In genomic region chr8:29290386-29290785, GRCm38 (mm10) we compare ENCODE assay signal across 10 mouse cellular contexts.
DNase-seq lines count a peak whose midpoint lies in the region; ATAC-seq and TF ChIP-seq lines count a peak whose summit lies in the region.
"Had no signal": no experiment of that assay in that cellular context is flagged by ENCODE, and none has a peak within 500 bp of the region (broad histone marks: within the 10 kb centered on the region; RNA-seq: fewer than 3 reads in every experiment).

No protein-coding gene starts in this region.

- DNase-seq in heart, postnatal 0 days (ENCODE audit: low spot score): peak; percentile 9
- DNase-seq in ES-CJ7 (ENCODE audit: low read depth, low spot score): peak; percentile 57
- peak; percentile 10 for DNase-seq in lung, postnatal 0 days (ENCODE audit: low spot score)
- DNase-seq in spleen, postnatal 10 days (ENCODE audit: low spot score in 2 of 2): no peak

- no peaks in the 10 kb centered on the region for H3K36me3 ChIP-seq in heart, postnatal 0 days (replicated peaks; ENCODE audit: control insufficient read depth, insufficient read depth, low read length)
- H3K36me3 ChIP-seq in heart, embryonic 12.5 days: no peaks in the 10 kb centered on the region
- no peaks in the 10 kb centered on the region for H3K36me3 ChIP-seq in intestine, postnatal 0 days (ENCODE audit: control insufficient read depth, insufficient read depth)
- H3K36me3 ChIP-seq in lung, postnatal 0 days (ENCODE audit: insufficient read depth, low read length): no peaks in the 10 kb centered on the region
- H3K36me3 ChIP-seq: G1E; lung, embryonic 15.5 days had no signal

- H3K27ac ChIP-seq in heart, postnatal 0 days (ENCODE audit: low read depth): no peak overlapping the region
- no peak overlapping the region for H3K27ac ChIP-seq in heart, embryonic 12.5 days (ENCODE audit: poor library complexity, severe bottlenecking)
- no peak overlapping the region for H3K27ac ChIP-seq in cortical plate, adult 2 months (ENCODE audit: insufficient read depth, low read length)
- H3K27ac ChIP-seq in intestine, postnatal 0 days (ENCODE audit: low read depth, low read length): no peak overlapping the region
- no peak overlapping the region for H3K27ac ChIP-seq in lung, postnatal 0 days (ENCODE audit: low read length)
- H3K27ac ChIP-seq: lung, embryonic 15.5 days had no signal

- no peak overlapping the region for H3K4me3 ChIP-seq in heart, postnatal 0 days (ENCODE audit: low read depth, low read length)
- no peak overlapping the region for H3K4me3 ChIP-seq in heart, embryonic 12.5 days
- no peak overlapping the region for H3K4me3 ChIP-seq in cortical plate, adult 2 months (ENCODE audit: insufficient read depth, low read length)
- no peak overlapping the region for H3K4me3 ChIP-seq in intestine, postnatal 0 days (ENCODE audit: low read depth, low read length)
- no peak overlapping the region for H3K4me3 ChIP-seq in lung, postnatal 0 days (ENCODE audit: low read depth, low read length)
- H3K4me3 ChIP-seq: lung, embryonic 15.5 days had no signal

- no peaks in the 10 kb centered on the region for H3K27me3 ChIP-seq in heart, postnatal 0 days (ENCODE audit: control insufficient read depth, insufficient read depth, low read length)
- H3K27me3 ChIP-seq in heart, embryonic 12.5 days (replicated peaks): no peaks in the 10 kb centered on the region
- no peaks in the 10 kb centered on the region for H3K27me3 ChIP-seq in intestine, postnatal 0 days (replicated peaks; ENCODE audit: control insufficient read depth, insufficient read depth, low read length)
- no peaks in the 10 kb centered on the region for H3K27me3 ChIP-seq in lung, postnatal 0 days (replicated peaks; ENCODE audit: insufficient read depth, low read length)
- H3K27me3 ChIP-seq: lung, embryonic 15.5 days had no signal

- H3K4me2 ChIP-seq in heart, postnatal 0 days (ENCODE audit: low read depth, low read length): no peak overlapping the region
- no peak overlapping the region for H3K4me2 ChIP-seq in heart, embryonic 12.5 days
- H3K4me2 ChIP-seq in intestine, postnatal 0 days (replicated peaks; ENCODE audit: low read depth): no peak overlapping the region
- H3K4me2 ChIP-seq in lung, postnatal 0 days (replicated peaks; ENCODE audit: low read depth, low read length): no peak overlapping the region
- H3K4me2 ChIP-seq: lung, embryonic 15.5 days had no signal

- ATAC-seq in heart, postnatal 0 days (ENCODE audit: insufficient read depth, low read depth): no peak
- ATAC-seq in heart, embryonic 12.5 days (ENCODE audit: insufficient number of reproducible peaks, low FRiP score): no peak
- ATAC-seq in intestine, postnatal 0 days: no peak
- ATAC-seq in lung, postnatal 0 days: no peak
- ATAC-seq in CD4-positive, CD25-positive, alpha-beta regulatory T cell, adult 4 months: no peak

- no peak overlapping the region for H3K9ac ChIP-seq in heart, postnatal 0 days (replicated peaks; ENCODE audit: low read depth, low read length)
- no peak overlapping the region for H3K9ac ChIP-seq in heart, embryonic 12.5 days
- H3K9ac ChIP-seq in intestine, postnatal 0 days (ENCODE audit: low read depth, low read length): no peak overlapping the region
- no peak overlapping the region for H3K9ac ChIP-seq in lung, postnatal 0 days (replicated peaks; ENCODE audit: low read depth)
- H3K9ac ChIP-seq: lung, embryonic 15.5 days had no signal

- no peak for TF ChIP-seq POLR2A in cortical plate, adult 2 months (IDR thresholded peaks at IDR 0.05; ENCODE audit: extremely low read depth, insufficient read depth, low read length)

- TF ChIP-seq EP300 in heart, postnatal 0 days (IDR thresholded peaks at IDR 0.05; ENCODE audit: low read depth): no peak
- no peak for TF ChIP-seq EP300 in lung, postnatal 0 days (IDR thresholded peaks at IDR 0.05)

- TF ChIP-seq CTCF in heart, postnatal 0 days (IDR thresholded peaks at IDR 0.05; ENCODE audit: low read depth): peak; percentile 59
- peak; percentile 88 for TF ChIP-seq CTCF in cortical plate, adult 2 months (IDR thresholded peaks at IDR 0.05; ENCODE audit: extremely low read depth, insufficient read depth, low read length)
- TF ChIP-seq CTCF in intestine, postnatal 0 days (IDR thresholded peaks at IDR 0.05; ENCODE audit: low read depth): peak; percentile 81
- TF ChIP-seq CTCF in lung, postnatal 0 days (IDR thresholded peaks at IDR 0.05): peak; percentile 73

- 5% methylated on average over 6 of the region's 6 CpGs for WGBS in heart, postnatal 0 days
- 6% methylated on average over 6 of the region's 6 CpGs for WGBS in heart, embryonic 12.5 days
- 2% methylated on average over 6 of the region's 6 CpGs for WGBS in intestine, postnatal 0 days
- 3% methylated on average over 6 of the region's 6 CpGs for WGBS in lung, postnatal 0 days

- no peaks in the 10 kb centered on the region for H3K9me3 ChIP-seq in heart, postnatal 0 days (replicated peaks; ENCODE audit: control insufficient read depth, low read length)
- no peaks in the 10 kb centered on the region for H3K9me3 ChIP-seq in heart, embryonic 12.5 days (replicated peaks)
- H3K9me3 ChIP-seq in intestine, postnatal 0 days (ENCODE audit: control insufficient read depth): no peaks in the 10 kb centered on the region
- no peaks in the 10 kb centered on the region for H3K9me3 ChIP-seq in lung, postnatal 0 days (ENCODE audit: low read length)
- H3K9me3 ChIP-seq: lung, embryonic 15.5 days had no signal

- no peaks in the 10 kb centered on the region for H3K4me1 ChIP-seq in heart, postnatal 0 days (ENCODE audit: control insufficient read depth, insufficient read depth)
- no peaks in the 10 kb centered on the region for H3K4me1 ChIP-seq in heart, embryonic 12.5 days (replicated peaks)
- no peaks in the 10 kb centered on the region for H3K4me1 ChIP-seq in cortical plate, adult 2 months (ENCODE audit: control insufficient read depth, insufficient read depth, low read length)
- no peaks in the 10 kb centered on the region for H3K4me1 ChIP-seq in intestine, postnatal 0 days (replicated peaks; ENCODE audit: control insufficient read depth, insufficient read depth, low read length)
- H3K4me1 ChIP-seq in lung, postnatal 0 days (ENCODE audit: insufficient read depth, low read depth, low read length): no peaks in the 10 kb centered on the region
- H3K4me1 ChIP-seq: lung, embryonic 15.5 days had no signal

Comparison
In these comparisons a context has a peak if more than half of its experiments do, and no peak if none do; other contexts are left out.
1. DNase-seq: peak in heart, postnatal 0 days (single experiment), ES-CJ7 (single experiment) and lung, postnatal 0 days (single experiment); none in spleen, postnatal 10 days (0 of 2).
2. Peak in every context shown above with its lines, with median percentiles within 50 percentile points of each other: CTCF ChIP-seq.